Mouse (Mus musculus): ENCODE results near the gene Nmrk2. TPM values are rescaled to one million over a fixed set of nuclear protein-coding genes. Genes with fewer than 3 reads are reported as not detected.
A peak's percentile ranks its signal among the peaks of the same experiment; 100 is the strongest.
"Not testable (repeated sequence)": the region's sequence is repeated elsewhere in the genome, so short reads cannot be mapped to it uniquely, and the experiment has no call there.

Nmrk2 gene
- total and polyA plus RNA-seq, 2 experiments: 0.09 TPM; not detected in 1

DNA sequence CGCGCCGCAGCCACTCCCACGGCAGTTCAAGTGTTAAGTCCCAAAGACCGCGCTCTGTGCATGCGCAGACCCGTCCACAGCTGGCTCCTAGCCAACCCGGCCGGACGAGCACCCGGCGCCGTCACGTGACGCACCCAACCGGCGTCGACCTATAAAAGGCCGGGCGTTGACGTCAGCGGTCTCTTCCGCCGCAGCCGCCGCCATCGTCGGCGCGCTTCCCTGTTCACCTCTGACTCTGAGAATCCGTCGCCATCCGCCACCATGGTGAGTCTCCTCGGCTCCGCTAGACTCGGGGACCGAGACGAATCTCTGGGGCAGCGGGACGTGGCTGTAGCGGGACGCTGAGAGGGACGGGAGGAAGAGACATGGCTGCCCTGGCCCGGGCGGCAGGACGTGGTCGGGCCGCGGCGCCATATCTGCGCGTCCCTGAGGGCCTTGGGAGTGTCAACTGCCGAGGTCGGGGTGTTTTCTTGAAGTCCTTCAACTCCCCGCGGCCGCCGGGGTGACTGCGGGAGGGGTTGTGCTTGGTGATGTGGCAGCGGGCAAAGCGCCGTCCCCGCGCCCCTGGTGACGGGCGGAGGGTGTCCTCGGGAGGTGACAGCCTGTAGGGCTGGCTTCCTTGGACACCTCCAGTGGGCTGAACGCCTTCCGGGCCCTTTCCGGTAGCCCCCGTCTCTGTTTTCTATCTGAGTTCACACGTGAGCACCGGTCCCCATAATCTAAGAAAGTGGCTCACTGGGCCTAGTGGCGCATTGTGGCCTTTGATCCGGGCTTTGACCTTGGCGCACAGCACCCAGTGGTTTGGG lies 25.2 kb downstream of the Nmrk2 start, which contains the start of gene Eef2:
Gene Eef2 (plus strand): TSS at position 166 of the 806 bp plus-strand sequence.
- peak within 1 kb of the TSS; percentile 94 for H3K27ac ChIP-seq (replicated peaks; ENCODE audit: insufficient read depth, low read depth, low read length)
- peak; percentile 97 for TF ChIP-seq POLR2A (IDR thresholded peaks at IDR 0.05; ENCODE audit: extremely low read depth, insufficient read depth, low read length)
- no peak for TF ChIP-seq CTCF (IDR thresholded peaks at IDR 0.05; ENCODE audit: low read depth, low read length)
- peaks cover 38% of the 10 kb centered on the region for H3K36me3 ChIP-seq (ENCODE audit: control insufficient read depth, insufficient read depth, low read length)
- H3K4me1 ChIP-seq (ENCODE audit: control insufficient read depth, insufficient read depth, low read length): peaks cover 22% of the 10 kb centered on the region
- H3K9ac ChIP-seq (ENCODE audit: low read depth, low read length): peak within 1 kb of the TSS; percentile 93
- peak within 1 kb of the TSS; percentile 80 for H3K4me3 ChIP-seq (ENCODE audit: insufficient read depth, low read depth, low read length)
- DNase-seq (ENCODE audit: extremely low read depth, low read depth, low spot score): no peak
- H3K79me2 ChIP-seq (ENCODE audit: control insufficient read depth, insufficient read depth, low read length): peaks cover 20% of the 10 kb centered on the region
- WGBS: under 1% methylated on average over 77 of the region's 77 CpGs
- H3K27me3 ChIP-seq (ENCODE audit: control insufficient read depth, insufficient read depth, low read length): no peaks in the 10 kb centered on the region

GRCm38 (mm10) chr10:81175936-81176465 lies 25.9 kb downstream of the Nmrk2 start:
- peaks cover 33% of the 10 kb centered on the region for H3K36me3 ChIP-seq (ENCODE audit: control insufficient read depth, insufficient read depth, low read length)
- TF ChIP-seq CTCF (IDR thresholded peaks at IDR 0.05; ENCODE audit: low read depth, low read length) (no peak), POLR2A (IDR thresholded peaks at IDR 0.05; ENCODE audit: extremely low read depth, insufficient read depth, low read length) (no peak)
- DNase-seq (ENCODE audit: extremely low read depth, low read depth, low spot score): peak; percentile 94
- peak overlapping the region; percentile 41 for H3K9ac ChIP-seq (ENCODE audit: low read depth, low read length)
- H3K27me3 ChIP-seq (ENCODE audit: control insufficient read depth, insufficient read depth, low read length): no peaks in the 10 kb centered on the region
- peak overlapping the region; percentile 80 for H3K4me3 ChIP-seq (ENCODE audit: insufficient read depth, low read depth, low read length)
- peaks cover 22% of the 10 kb centered on the region for H3K4me1 ChIP-seq (ENCODE audit: control insufficient read depth, insufficient read depth, low read length)
- peaks cover 20% of the 10 kb centered on the region for H3K79me2 ChIP-seq (ENCODE audit: control insufficient read depth, insufficient read depth, low read length)
- H3K27ac ChIP-seq (replicated peaks; ENCODE audit: insufficient read depth, low read depth, low read length): peak overlapping the region; percentile 94
- WGBS: under 1% methylated on average over 13 of the region's 13 CpGs

DNA sequence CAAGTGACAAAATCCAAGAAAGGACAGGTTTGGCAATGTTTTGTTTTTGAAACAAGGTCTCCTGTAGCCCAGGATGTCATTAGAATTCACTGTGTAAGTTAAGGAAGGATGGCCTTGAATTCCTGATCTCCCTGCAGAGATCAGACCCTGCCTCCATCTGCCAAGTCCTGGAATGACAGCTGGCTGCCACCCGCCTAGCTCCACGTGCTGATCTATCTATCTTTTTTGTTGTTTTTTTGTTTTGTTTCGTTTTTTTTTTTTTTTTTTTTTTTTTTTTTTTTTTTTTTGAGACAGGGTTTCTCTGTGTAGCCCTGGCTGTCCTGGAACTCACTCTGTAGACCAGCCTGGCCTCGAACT lies 26.5 kb downstream of the Nmrk2 start:
- not testable (repeated sequence) for H3K9ac ChIP-seq (ENCODE audit: low read depth, low read length); H3K27me3 ChIP-seq (ENCODE audit: control insufficient read depth, insufficient read depth, low read length); DNase-seq (ENCODE audit: extremely low read depth, low read depth, low spot score); H3K4me3 ChIP-seq (ENCODE audit: insufficient read depth, low read depth, low read length)
- H3K36me3 ChIP-seq (ENCODE audit: control insufficient read depth, insufficient read depth, low read length): peaks cover 28% of the 10 kb centered on the region
- peaks cover 20% of the 10 kb centered on the region for H3K79me2 ChIP-seq (ENCODE audit: control insufficient read depth, insufficient read depth, low read length)
- peaks cover 22% of the 10 kb centered on the region for H3K4me1 ChIP-seq (ENCODE audit: control insufficient read depth, insufficient read depth, low read length)
- WGBS: 3% methylated on average over 4 of the region's 4 CpGs
- H3K27ac ChIP-seq (replicated peaks; ENCODE audit: insufficient read depth, low read depth, low read length): peak overlapping the region; percentile 94

- Histone ChIP-seq H3K79me2 (ENCODE audit: control insufficient read depth, insufficient read depth, low read length) (peaks cover 20% of the 10 kb centered on the region), H3K36me3 (ENCODE audit: control insufficient read depth, insufficient read depth, low read length) (peaks cover 22% of the 10 kb centered on the region), H3K4me3 (ENCODE audit: insufficient read depth, low read depth, low read length) (no peak overlapping the region), H3K27ac (replicated peaks; ENCODE audit: insufficient read depth, low read depth, low read length) (peak overlapping the region; percentile 58; the same call in 1 of the 2 replicates), H3K4me1 (ENCODE audit: control insufficient read depth, insufficient read depth, low read length) (peaks cover 22% of the 10 kb centered on the region), H3K27me3 (ENCODE audit: control insufficient read depth, insufficient read depth, low read length) (no peaks in the 10 kb centered on the region), H3K9ac (ENCODE audit: low read depth, low read length) (no peak overlapping the region)
- DNase-seq (ENCODE audit: extremely low read depth, low read depth, low spot score): peak; percentile 57
- TF ChIP-seq POLR2A (IDR thresholded peaks at IDR 0.05; ENCODE audit: extremely low read depth, insufficient read depth, low read length) (no peak), CTCF (IDR thresholded peaks at IDR 0.05; ENCODE audit: low read depth, low read length) (peak; percentile 99)
- WGBS: 12% methylated on average over 29 of the region's 29 CpGs
These were observed 27.1 kb downstream of the Nmrk2 start for GRCm38 (mm10) chr10:81174617-81175344.

GRCm38 (mm10) chr10:81173132-81173531 lies 28.7 kb downstream of the Nmrk2 start:
- peak; percentile 86 for TF ChIP-seq CTCF (IDR thresholded peaks at IDR 0.05; ENCODE audit: low read depth, low read length)
- TF ChIP-seq POLR2A (IDR thresholded peaks at IDR 0.05; ENCODE audit: extremely low read depth, insufficient read depth, low read length): no peak
- DNase-seq (ENCODE audit: extremely low read depth, low read depth, low spot score): peak; percentile 63
- Histone ChIP-seq H3K36me3 (ENCODE audit: control insufficient read depth, insufficient read depth, low read length) (peaks cover 6% of the 10 kb centered on the region; the same call in 1 of the 2 replicates), H3K27ac (replicated peaks; ENCODE audit: insufficient read depth, low read depth, low read length) (peak overlapping the region; percentile 79), H3K4me3 (ENCODE audit: insufficient read depth, low read depth, low read length) (0 out of 2 replicates have a peak overlapping the region, but pooled peaks have one; percentile 19), H3K9ac (ENCODE audit: low read depth, low read length) (peak overlapping the region; percentile 77), H3K27me3 (ENCODE audit: control insufficient read depth, insufficient read depth, low read length) (no peaks in the 10 kb centered on the region), H3K79me2 (ENCODE audit: control insufficient read depth, insufficient read depth, low read length) (peaks cover 15% of the 10 kb centered on the region), H3K4me1 (ENCODE audit: control insufficient read depth, insufficient read depth, low read length) (peaks cover 17% of the 10 kb centered on the region)
- WGBS: 12% methylated on average over 21 of the region's 21 CpGs

GRCm38 (mm10) chr10:81169411-81169900 lies 32.4 kb downstream of the Nmrk2 start:
- H3K4me1 ChIP-seq (ENCODE audit: control insufficient read depth, insufficient read depth, low read length); H3K27me3 ChIP-seq (ENCODE audit: control insufficient read depth, insufficient read depth, low read length); H3K36me3 ChIP-seq (ENCODE audit: control insufficient read depth, insufficient read depth, low read length); H3K9ac ChIP-seq (ENCODE audit: low read depth, low read length); H3K4me3 ChIP-seq (ENCODE audit: insufficient read depth, low read depth, low read length): not testable (repeated sequence)
- peaks cover 22% of the 10 kb centered on the region for H3K79me2 ChIP-seq (ENCODE audit: control insufficient read depth, insufficient read depth, low read length)
- WGBS: 22% methylated on average over 10 of the region's 14 CpGs
- H3K27ac ChIP-seq (replicated peaks; ENCODE audit: insufficient read depth, low read depth, low read length): peak overlapping the region; percentile 13; the same call in 1 of the 2 replicates
- DNase-seq (ENCODE audit: extremely low read depth, low read depth, low spot score): peak; percentile 33
